Mouse (Mus musculus) embryo, embryonic 9.5 days (tissue): ENCODE data around the gene Ttc7b.
A peak's percentile ranks its signal among the peaks of the same experiment; 100 is the strongest.

Source experiments
- DNase-seq: peaks from one replicate; pipeline ENCODE4 v3.0.0-alpha.2; 2017; ENCODE audit errors: extremely low spot score

Ttc7b gene

DNA sequence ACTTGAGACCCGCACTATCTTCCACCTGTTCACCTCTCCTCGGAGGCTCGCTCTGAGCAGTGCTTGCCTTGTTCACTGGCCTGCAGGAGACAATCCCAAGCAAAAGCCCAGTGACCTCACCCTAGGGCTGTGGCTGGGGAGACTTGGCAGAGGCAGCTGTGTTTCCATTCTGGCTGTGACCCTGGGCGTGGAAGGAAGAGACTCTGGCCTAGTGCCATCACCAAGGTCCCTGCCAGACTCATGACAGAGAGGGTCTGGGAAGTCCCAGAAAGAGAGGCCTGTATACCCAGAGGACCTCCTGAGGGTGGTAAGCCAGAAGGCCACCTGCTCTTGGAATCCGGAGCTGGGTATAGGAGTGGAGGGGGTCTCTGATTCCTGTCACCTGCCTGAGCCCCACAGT lies 244.8 kb downstream of the Ttc7b start:
- DNase-seq, result no peak

DNA sequence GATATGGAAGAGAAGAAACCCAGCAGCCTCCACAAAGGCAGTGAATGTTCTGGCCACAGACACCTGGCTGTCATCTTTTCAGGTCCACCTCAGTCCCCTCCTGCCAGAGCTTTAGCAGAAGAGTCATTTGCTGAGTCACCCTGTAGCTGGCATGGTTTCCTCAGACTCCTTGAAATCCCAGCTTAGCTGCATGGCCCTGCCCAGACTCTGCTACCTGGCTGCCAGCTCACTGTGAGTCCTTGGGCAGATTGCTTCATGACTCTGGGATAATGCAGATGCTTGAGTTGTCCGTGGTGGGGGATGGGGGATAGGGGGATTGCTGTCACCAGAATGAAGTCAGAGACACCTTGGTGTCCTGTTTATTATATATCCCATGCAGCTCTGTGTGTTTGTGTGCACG lies 247.6 kb downstream of the Ttc7b start:
- DNase-seq, result no peak

- DNase-seq, result no peak
Measured at GRCm38 (mm10) chr12:100269967-100270662, 250.5 kb downstream of the Ttc7b start.

- DNase-seq, result peak; percentile 58
Measured at GRCm38 (mm10) chr12:100268011-100268410, 252.6 kb downstream of the Ttc7b start.

- DNase-seq, result no peak
Measured at GRCm38 (mm10) chr12:100265546-100266309, 254.9 kb downstream of the Ttc7b start.

GRCm38 (mm10) chr12:100264941-100265340 lies 255.7 kb downstream of the Ttc7b start:
- no peak for DNase-seq

DNA sequence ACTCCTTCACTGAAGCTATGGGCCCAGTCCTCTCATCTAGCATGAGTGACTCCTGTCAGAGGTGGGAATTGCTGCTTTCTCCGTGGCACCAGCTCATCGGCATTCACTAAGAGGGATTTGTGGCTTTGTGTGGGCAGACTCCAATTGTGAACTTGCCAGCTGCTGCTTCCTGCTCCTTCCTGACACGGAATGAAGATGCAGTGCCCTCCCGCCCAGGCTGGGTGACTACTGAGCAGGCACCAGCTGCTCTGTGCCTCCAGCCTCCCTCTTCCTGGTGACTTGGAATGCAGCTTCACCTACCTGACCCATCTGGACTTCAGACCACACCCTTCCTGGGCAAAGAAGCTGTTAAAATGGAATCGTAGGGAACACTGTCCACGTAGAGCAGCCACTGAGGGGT lies 257.8 kb downstream of the Ttc7b start:
- DNase-seq, result no peak

DNA sequence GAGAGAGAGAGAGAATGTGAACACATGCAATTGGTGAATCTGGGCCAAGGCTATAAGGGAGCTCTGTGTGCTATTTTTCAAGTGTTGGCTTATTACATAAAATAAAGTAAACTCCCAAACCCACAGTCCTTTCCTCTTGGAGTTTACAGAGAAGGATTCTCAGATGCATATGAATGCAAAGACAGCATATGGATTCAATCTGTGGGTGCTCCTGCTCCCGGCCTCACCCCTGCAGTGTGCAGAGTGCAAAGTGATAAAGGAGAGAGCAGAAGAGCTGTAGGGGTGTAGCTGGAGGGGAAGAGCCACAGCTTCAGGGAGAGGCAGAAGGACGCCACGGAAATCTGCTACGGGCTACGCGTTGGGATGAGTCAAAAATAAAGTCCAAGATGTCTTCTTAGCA lies 258.9 kb downstream of the Ttc7b start:
- DNase-seq, result no peak

- no peak for DNase-seq
Measured at GRCm38 (mm10) chr12:100260151-100260550, 260.5 kb downstream of the Ttc7b start.

DNA sequence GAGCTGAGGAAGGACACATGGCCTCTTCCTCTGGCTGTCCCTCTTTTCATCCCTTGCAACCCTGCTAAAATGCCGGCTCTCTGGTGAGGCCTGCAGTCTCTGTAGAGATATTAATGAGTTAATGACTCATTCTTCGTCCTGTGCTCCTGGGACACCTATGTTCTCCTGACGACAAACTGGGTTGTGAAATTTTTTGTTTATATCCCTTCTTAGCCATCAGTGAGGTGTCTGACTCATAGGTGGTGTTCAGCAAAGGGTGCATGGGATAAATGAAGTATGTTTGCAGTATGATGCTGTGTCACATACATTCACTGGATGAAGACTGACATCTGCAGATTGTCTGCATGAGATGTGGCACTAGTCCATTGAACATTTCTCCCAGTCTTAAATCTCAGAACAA lies 262.8 kb downstream of the Ttc7b start:
- DNase-seq, result no peak

DNA sequence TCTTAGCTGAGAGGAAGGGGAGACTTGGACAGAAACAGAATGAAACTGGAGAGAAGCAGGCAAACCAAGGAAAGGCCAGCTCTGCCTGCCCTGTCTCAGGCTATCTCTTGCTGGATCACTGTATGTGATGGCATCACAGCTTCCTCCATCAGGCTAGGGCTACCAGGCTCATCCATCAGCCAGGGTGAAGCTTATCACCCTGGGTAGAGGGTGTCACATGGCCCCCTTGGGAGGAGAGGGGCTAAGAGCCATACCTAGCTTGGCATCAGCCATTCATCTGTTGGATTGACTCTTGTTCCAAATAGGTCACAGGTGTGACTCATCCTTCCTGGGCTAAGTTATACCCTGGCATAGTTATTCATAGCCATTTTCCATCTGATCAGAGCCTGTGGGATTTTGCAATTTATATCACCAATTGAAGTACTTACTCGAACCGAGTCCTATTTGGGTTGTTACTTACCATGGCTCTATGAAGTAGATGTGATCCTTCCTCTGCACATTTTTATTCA lies 265.1 kb downstream of the Ttc7b start:
- no peak for DNase-seq

DNA sequence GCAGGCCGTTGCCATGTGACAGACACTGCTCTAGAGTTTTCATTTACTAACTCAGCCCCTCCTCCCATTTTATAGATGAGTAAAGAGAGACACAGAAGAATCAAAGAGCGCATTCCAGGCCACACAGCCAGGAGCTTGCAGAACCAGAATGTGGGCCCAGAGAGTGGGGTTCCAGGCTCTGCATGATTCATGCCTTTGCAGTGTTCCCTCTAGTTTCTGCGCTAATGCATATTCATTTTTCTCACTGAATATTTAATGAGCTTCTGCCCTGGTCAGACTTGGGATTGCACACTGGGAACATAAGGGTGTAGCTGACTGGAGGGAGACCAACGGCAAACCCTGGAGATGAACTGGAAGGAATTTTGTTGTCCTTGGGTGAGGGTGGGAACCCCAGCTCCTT lies 266.2 kb downstream of the Ttc7b start:
- no peak for DNase-seq
